Mouse (Mus musculus): ENCODE results near the gene Kcnh1.

- TF ChIP-seq EP300 (IDR thresholded peaks at IDR 0.05; ENCODE audit: low read depth), result no peak
- no peak for TF ChIP-seq CTCF (IDR thresholded peaks at IDR 0.05; ENCODE audit: low read depth)
These were observed 17.4 kb downstream of the Kcnh1 start for GRCm38 (mm10) chr1:192207956-192208355.

All from heart, postnatal 0 days (tissue).